Mouse (Mus musculus) adipocyte (in vitro differentiated cells): ENCODE results near the gene Med11.
A peak's percentile ranks its signal among the peaks of the same experiment; 100 is the strongest.
"Not testable (repeated sequence)": the region's sequence is repeated elsewhere in the genome, so short reads cannot be mapped to it uniquely, and the experiment has no call there.

Experiments used
- DNase-seq: peaks from one replicate; pipeline ENCODE4 v3.0.0-alpha.2; 2016; ENCODE audit warnings: low spot score

Gene Med11

DNA sequence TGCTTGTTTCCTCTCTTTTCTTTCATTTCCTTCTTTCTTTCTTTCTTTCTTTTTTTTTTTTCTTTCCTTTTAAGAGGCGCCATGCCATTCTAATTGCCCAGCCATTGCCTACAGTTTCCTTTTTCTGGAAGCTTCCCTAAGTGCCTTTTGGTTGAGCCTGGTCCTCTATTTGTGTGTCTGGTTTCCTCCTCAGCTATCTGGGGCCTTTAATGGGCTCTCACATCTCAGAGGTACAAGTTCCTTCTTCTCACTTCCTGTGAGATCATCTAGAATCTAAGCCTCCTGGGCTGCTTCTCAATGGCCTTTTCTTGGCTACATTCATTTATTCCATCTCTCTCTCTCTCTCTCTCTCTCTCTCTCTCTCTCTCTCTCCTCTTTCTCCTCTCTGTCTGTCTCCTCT lies 4.3 kb upstream of the Med11 start:
- no peak for DNase-seq

- no peak for DNase-seq
Measured at GRCm38 (mm10) chr11:70450926-70451325, 793 bp upstream of the Med11 start.

GRCm38 (mm10) chr11:70453261-70454044 lies 1.7 kb downstream of the Med11 start:
- no peak for DNase-seq

- DNase-seq = no peak
Measured at GRCm38 (mm10) chr11:70458688-70459600, 7.2 kb downstream of the Med11 start, which contains the start of gene Zmynd15. TSS of gene Zmynd15 (plus strand) at chr11:70459433.

GRCm38 (mm10) chr11:70459601-70460101 lies 7.9 kb downstream of the Med11 start, which contains the start of gene Cxcl16:
TSS of gene Cxcl16 (minus strand) at chr11:70459984.
- no peak for DNase-seq

GRCm38 (mm10) chr11:70463970-70464369 lies 12.3 kb downstream of the Med11 start:
- no peak for DNase-seq

DNA sequence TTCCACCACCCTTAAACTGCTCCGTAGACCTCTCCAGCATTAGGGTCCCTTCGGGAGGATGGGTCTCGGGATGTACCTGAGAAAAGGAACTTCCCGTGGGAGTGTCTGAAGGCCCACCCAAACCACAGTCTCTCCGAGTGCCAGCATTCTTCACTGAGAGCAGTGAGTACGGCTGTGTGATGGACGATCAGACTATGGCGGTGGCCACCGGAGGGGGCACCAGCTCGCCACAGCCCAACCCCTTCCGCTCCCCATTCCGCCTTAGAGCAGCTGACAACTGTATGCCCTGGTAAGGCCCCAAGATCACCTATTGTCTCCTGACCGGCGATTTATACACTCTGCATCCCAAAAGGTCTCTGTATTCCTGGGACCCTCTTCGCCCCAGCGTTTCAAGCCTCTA lies 13.5 kb downstream of the Med11 start:
- DNase-seq = no peak

- no peak for DNase-seq
Measured at GRCm38 (mm10) chr11:70465824-70466223, 14.1 kb downstream of the Med11 start.

DNA sequence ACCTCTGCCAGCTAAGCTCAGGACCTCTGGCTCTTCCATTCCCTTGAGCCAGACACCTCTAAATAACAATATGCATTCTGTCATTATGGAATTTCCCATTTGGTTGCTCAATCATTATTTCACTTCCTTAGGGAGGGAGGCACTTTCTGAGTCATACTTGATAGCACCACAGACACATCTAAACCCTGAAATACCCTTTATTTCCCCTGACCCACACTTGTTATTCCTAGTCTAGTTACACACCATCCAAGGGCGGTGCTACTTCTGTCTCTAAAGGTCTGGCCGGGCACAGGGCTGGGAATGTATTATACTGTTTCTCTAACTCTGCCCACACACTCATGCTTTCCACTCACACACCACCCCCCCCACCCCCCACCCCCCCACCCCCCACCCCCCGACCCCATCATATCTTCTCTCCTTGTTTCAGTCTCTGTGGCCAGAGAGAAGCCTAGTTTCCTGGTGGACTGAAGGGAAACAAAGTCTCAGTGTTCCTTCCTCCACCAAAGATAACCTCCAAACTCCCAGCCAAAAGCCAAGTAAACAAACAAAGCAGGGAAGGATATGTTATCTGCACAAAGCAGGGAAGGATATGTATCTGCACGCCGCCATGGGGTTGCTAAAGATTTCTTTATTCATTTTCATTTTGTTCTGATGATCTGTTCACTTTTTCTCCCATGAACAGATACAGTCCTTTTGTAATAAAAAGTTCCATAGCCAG lies 16.3 kb downstream of the Med11 start:
- peak; percentile 27 for DNase-seq

- DNase-seq = no peak
Measured at GRCm38 (mm10) chr11:70469764-70470163, 18.0 kb downstream of the Med11 start.

- DNase-seq = no peak
Measured at GRCm38 (mm10) chr11:70472716-70473115, 21.0 kb downstream of the Med11 start.

DNA sequence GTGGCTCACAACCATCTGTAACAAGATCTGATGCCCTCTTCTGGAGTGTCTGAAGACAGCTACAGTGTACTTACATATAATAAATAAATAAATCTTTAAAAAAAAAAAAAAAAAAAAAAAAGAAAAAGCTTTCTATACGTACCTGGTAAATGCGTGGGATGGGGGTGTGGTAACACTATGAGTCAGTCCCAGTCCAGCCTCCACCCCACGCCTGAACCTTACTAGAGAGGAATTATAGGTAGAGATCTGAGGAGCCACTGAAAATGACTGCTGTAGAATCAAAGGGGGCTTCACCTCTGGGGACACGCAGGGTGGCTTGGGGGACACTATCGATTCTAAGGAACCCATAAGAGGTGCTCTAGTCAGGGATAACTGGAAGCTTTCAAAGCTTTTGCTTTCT lies 21.6 kb downstream of the Med11 start:
- not testable (repeated sequence) for DNase-seq

DNA sequence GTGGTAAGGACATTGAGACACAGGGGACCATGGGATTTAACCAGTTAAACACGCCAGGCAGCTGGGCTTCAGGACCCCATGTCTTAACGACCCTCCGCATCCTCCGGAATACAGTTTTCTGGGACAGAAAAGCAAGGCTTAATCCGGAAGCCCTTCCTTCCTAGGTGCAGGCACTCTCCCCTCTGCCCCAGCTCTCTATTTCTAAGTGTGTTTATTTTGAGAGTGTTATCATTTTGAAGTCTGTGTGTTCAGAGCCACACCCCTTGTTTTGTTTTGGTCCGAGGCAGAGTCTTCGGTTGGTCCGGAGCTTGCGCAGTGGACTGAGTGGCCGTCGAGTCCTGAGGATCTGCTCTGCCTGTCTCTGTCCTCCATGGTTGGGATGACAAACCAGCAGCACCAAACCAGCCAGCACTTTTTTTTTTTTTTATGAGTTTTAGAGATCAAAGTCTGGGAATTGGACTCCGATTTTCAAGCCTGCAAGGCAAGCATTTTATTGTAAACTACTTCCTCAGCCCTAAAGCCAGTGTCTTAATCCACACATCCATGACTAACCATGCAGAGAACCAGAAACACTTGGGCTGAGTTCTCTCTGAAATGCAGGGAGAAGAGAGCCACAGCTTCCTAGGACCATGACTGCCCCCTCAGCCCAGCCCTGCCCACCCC lies 23.3 kb downstream of the Med11 start:
- no peak for DNase-seq

DNA sequence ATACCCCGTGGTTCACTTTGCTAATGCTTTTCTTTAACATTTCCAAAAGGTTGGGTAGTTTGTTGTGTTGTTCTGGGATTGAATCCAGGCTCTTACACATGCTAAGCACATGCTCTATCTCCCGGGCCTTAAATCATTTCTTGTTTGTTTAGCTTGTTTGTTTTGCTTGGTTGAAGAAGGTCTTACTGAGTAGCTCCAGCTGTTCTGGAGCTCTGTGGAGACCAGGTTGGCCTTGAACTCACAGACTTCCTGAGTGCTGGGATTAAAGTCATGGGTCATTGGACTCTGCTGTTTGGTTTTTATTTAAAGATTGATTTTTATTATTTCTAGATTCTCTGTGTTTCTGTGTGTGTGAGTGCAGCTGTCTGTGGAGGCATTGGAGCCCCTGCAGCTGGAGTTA lies 33.8 kb downstream of the Med11 start:
- peak; percentile 54 for DNase-seq

DNA sequence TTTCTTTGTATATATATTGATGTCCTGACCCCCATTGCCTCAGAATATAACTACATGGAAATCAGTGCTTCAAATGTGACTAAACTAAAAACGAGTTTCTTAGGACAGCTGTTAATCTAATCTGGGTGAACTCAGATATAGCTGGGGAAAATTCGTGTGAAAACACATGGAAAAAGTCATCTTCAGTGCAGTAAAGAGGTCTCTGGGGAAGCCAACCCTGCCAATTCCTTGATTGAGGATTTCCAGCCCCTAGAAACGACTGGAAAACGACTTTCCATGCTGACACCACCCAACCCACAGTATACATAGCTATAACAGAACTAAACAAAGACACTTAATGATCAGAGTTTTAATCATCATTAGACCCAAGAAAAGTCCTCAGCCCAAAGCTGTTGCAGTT lies 36.1 kb downstream of the Med11 start:
- no peak for DNase-seq

GRCm38 (mm10) chr11:70489138-70489537 lies 37.4 kb downstream of the Med11 start:
- no peak for DNase-seq

GRCm38 (mm10) chr11:70489684-70490083 lies 38.0 kb downstream of the Med11 start:
- DNase-seq = no peak

DNA sequence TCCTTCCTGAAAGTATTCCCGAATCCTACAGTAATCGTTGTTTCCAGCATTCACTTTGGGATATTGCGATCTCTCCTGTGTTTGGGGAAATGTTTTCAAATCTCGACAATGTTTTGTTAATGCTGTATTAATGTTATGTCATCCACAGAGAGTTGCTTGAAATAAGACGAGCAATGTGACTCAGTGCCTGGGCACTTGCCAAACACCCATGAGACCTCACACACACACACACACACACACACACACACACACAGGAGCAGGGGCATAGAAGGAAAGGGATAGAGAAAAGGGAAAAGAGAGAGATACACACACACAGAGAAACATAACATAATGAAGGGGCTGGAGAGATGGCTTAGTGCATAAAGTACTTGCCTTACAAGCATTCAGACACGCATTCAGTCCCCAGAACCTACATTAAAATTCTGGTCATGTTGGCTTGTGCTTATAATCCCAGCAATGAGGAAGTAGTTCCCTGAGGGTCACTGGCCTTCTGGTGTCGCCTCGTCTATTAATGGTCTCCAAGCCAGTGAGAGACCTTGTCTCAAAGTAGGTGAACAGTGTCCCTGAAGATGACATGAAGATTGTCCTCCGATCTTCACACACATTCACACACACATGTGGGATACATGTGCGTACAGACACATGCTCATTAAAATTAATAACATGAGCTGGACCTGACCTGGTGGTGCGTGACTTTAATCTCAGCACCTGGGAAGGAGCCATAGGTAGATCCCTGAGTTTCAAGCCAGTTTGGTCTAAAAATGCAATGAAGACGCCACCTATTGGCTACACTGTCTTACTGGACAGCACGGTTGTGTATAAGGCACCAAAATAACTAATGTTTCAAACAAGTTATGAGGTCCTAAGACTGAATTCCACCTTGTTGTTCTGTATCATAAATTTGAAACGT lies 48.1 kb downstream of the Med11 start:
- DNase-seq = peak; percentile 65

DNA sequence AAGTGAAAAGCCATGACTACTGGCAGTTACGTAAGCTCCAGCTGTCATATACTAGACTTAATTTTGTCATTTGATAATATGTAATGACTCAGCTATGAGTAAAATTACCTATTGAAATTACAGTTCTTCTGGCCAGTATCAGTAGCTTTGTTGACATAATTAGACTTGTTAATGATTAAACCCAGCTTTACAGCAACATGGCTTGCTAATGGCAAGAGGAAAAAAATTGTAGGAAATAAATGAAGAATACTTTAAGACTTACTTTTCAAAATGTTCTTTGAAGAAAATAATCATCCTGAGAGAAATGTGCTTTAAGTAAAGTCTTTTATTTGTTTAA lies 48.7 kb downstream of the Med11 start:
- no peak for DNase-seq

DNA sequence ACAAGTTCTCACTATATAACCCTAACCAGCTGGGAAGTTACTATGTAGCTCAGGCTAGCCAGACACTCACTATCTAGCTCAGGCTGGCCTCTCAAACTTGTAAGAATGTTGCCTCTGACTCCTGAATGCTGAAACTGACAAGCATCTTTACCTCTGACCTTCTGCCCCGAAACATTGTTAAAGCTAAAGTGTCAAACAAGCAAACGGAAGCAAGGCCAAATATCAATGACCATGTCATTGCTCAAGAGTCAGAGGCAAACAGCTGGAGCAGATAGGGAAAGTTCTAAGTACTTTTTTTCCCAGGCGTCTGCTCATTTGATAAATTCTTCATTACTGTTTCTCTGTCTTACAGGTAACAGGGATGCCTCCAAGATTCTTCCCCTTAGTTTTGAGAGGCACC lies 50.3 kb downstream of the Med11 start:
- no peak for DNase-seq
